Mouse (Mus musculus): ENCODE results near the gene Nfib.

The Nfib gene

DNA sequence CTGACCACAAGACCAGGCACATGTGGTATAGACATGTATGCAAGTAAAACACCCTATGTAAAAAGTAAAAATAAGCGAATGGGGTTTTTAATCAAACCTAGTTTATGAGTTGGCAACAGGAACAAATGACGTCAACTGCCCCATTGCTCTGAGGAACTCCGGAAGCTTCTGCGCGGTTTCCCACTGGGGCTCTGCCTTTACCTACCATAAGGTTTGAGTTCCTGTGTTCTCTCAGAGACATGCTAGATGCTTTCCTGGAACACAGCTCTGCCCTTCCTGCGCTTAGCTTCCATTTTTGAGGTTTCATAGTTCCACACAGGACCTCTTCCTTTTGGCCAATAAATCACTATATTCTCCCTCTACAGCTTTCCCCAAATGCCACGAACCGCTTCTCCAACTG is 273.7 kb downstream of the Nfib start:
- whole genome bisulfite sequencing = 76% methylated on average over 8 of the region's 8 CpGs

- WGBS = 85% methylated on average over 3 of the region's 3 CpGs
Measured at GRCm38 (mm10) chr4:82430802-82431201, 274.7 kb downstream of the Nfib start.

GRCm38 (mm10) chr4:82426224-82426623 is 279.3 kb downstream of the Nfib start:
- 57% methylated on average over 4 of the region's 4 CpGs for WGBS

GRCm38 (mm10) chr4:82418241-82418640 is 287.3 kb downstream of the Nfib start:
- 34% methylated on average over 4 of the region's 4 CpGs for WGBS

DNA sequence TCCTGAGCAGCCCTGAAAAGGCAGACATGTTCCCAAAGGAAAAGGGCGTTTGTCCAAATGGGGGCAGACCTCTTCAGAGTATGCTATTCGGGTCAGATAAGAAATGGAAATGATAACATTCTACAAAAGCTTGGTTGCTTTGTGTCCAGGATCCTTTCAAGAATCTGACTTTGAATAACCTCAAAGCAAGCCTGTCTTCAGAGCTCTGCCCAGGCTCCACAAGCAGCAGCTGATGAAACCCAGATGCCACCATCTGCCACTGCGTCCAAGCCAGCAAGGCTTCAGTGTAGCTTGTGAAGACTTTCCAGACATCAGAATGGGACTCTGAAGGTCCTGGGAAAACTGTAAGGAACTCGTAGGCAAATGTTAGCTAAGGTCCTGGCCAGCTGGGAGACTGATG is 289.7 kb downstream of the Nfib start:
- 44% methylated on average over 4 of the region's 4 CpGs for WGBS

- WGBS = 63% methylated on average over 7 of the region's 7 CpGs
Measured at GRCm38 (mm10) chr4:82412651-82413050, 292.9 kb downstream of the Nfib start.

DNA sequence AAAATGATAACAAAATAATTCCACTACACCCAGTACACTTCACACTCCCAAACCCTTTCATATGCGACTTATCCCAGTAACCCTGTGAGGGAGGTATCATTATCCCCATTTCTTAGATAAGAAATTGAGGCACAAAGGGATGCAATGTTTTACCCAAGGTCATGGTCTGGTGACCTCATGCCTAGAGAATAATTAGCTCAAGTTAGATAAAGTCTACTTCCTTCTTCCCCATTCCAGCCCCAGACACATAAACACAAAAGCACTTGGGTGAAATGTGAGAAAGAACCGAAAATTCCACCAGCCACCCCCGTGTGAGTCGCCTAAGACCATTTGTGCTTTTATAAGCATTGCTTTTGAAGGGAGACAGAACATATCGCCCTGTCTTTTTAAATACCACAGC is 293.6 kb downstream of the Nfib start:
- 38% methylated on average over 5 of the region's 5 CpGs for WGBS

- WGBS = 56% methylated on average over 22 of the region's 22 CpGs
Measured at GRCm38 (mm10) chr4:82408463-82409404, 296.8 kb downstream of the Nfib start.

- WGBS = 84% methylated on average over 6 of the region's 6 CpGs
Measured at GRCm38 (mm10) chr4:82406511-82406910, 299.0 kb downstream of the Nfib start.

- WGBS = 82% methylated on average over 5 of the region's 5 CpGs
Measured at GRCm38 (mm10) chr4:82405791-82406190, 299.8 kb downstream of the Nfib start.

GRCm38 (mm10) chr4:82403975-82404651 is 301.4 kb downstream of the Nfib start:
- WGBS = 19% methylated on average over 13 of the region's 13 CpGs

DNA sequence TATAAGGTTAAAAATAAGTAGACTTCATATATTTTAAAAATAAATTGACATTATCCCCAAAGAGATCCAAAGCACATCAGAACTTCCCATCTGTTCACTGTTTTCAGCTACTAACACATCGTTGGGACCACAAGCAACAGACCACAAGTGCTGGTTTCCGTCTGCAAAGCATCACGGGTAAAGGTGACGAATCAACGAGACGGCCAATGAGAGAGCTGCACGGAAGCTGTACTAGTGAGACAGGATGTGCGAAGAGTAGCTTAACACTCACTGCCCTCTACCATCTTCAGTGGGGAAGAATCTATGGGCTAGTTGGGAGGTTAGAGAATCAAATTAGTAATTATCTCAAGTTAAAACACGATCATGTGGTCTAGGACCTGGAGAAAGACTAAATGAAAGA is 302.9 kb downstream of the Nfib start:
- 82% methylated on average over 9 of the region's 9 CpGs for WGBS

GRCm38 (mm10) chr4:82401450-82402061 is 304.0 kb downstream of the Nfib start:
- 60% methylated on average over 3 of the region's 3 CpGs for WGBS

- 35% methylated on average over 5 of the region's 5 CpGs for WGBS
Measured at GRCm38 (mm10) chr4:82400536-82400935, 305.0 kb downstream of the Nfib start.

- WGBS = 49% methylated on average over 11 of the region's 11 CpGs
Measured at GRCm38 (mm10) chr4:82399406-82400380, 305.9 kb downstream of the Nfib start.

GRCm38 (mm10) chr4:82398282-82398681 is 307.3 kb downstream of the Nfib start:
- 87% methylated on average over 2 of the region's 2 CpGs for WGBS

DNA sequence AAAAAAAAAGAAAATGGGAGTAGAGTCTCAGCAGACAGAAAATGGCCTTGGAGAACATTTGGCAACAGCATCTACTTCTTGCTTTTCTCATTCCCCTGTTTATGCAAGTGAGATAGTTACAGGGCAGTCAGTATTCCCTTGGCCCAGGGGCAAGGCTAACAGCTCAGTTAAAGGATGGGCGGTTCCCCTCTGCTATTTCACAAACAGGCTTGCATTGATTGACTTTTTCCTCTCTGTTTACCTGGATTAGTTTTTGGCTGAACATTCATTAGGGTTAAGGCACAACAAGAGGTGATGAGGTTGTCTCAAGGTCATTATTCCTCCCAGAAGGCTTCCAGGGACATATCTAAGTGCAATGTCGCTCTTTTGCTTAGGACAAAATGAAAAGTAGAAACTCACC is 308.7 kb downstream of the Nfib start:
- WGBS = 84% methylated on average over 2 of the region's 2 CpGs

GRCm38 (mm10) chr4:82396003-82396402 is 309.5 kb downstream of the Nfib start:
- WGBS = 72% methylated on average over 4 of the region's 4 CpGs

- WGBS = 76% methylated on average over 4 of the region's 4 CpGs
Measured at GRCm38 (mm10) chr4:82394346-82394745, 311.2 kb downstream of the Nfib start.

GRCm38 (mm10) chr4:82393021-82393420 is 312.5 kb downstream of the Nfib start:
- WGBS = 52% methylated on average over 4 of the region's 4 CpGs

- WGBS = 29% methylated on average over 9 of the region's 9 CpGs
Measured at GRCm38 (mm10) chr4:82392496-82392895, 313.1 kb downstream of the Nfib start.
